Mouse (Mus musculus) ovary, adult 18-20 months (tissue): ENCODE measurements at regions not wholly inside any gene's neighbourhood (a gene's known extent, or its start where the extent isn't known, plus 50 kb on each side); places are given as distances from the start of the nearest gene placed in this dataset.

ENCODE experiments used
- DNase-seq: peaks from one replicate; pipeline ENCODE4 v3.0.0; 2022; ENCODE audit warnings: low spot score, mixed read lengths

DNA sequence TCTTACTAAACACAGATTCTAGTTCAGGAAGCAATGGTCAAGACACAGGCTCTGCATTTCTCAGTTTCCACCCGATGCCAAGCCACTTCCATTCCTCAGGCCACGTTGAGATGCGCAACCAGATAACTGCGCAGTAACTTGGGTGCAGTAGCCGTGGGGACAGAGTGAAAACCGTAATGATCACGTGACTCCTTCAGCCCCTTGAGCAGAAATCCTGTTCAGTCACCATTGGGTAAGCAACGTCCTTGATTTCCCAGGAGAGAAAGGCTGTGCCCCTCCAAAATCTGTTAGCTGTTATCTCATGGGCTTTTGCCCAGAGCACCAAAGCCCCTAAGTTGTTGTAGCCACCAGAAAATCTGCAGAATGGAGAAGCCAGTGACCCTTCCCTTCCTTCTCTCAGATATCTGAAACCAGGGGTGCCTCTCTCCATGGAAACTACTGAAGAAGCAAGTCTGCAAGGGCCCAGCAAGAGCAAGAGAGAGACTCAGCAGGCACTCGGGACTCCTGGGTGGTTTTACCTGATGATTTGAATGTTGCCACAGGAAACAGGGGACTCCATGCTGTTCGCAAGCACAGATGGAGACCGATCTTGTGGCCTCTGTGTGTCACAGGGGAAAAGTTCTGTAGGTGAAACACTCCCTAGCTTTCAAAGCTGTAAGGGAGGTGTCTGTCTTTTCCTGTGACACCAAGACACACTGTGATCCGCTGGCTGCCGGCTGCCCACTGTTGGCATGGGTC is 126.7 kb downstream of the Lmo4 start:
- no peak for DNase-seq

GRCm38 (mm10) chr3:144069979-144070540 is 135.0 kb downstream of the Lmo4 start:
- no peak for DNase-seq

DNA sequence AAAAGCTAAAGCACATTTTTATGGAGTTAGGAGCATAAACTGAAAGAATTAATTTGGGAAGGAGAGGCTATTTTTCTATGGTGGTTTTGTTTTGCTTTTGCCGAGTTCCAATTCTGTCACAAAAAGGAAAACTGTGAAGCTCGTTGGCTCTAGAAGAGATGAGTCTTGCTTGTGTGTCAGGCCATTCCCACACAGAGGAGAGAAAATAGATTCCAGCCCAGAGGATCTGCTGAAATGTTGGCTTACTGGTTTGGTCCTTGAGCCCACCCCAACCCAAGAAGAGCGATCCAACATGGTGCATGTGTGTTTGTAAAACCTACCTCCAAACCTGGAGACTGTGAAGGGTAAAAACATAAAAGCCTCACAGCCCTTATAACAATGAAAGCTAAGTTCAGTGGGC is 138.0 kb downstream of the Lmo4 start:
- no peak for DNase-seq

- no peak for DNase-seq
Observed at GRCm38 (mm10) chr3:144058106-144058505, 146.9 kb downstream of the Lmo4 start.

- no peak for DNase-seq
Observed at GRCm38 (mm10) chr3:144050341-144050740, 154.7 kb downstream of the Lmo4 start.

- DNase-seq = no peak
Observed at GRCm38 (mm10) chr3:144049270-144049669, 155.8 kb downstream of the Lmo4 start.

DNA sequence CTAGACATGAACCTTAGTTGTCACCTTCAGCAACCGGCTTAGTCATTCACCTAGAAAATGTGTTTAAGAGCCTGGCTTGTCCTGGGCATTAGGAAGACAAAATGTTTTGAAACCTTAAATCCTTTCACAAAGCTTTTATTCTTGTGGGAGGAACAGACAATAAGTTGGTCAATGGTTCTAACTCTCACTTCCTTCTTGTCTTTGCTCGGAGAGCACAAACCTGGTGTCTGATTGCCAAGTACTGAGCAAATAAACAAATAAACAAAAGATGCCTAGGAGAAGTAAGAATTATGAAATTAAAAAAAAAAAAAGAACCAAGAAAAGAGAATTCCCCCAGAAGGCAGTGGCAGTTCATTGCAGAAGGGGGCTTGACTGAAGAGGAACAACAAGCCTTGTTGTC is 160.7 kb downstream of the Lmo4 start:
- no peak for DNase-seq

DNA sequence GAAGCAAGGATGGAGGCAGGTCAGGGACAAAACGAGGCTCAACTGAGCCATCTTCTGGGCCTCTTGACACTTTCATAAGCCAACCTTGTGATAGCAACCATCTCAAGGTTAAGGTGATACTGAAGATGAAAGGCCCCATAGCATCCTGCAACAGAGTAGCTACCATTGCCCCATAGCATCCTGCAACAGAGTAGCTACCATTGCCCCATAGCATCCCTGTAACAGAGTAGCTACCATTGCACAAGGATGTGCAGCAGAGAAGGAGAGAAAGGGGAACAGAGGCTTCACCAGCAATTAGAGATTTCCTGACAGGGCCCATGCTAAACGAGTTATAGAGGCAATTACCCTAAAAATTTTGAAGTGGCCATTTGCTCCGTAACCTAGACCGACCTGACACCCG is 163.2 kb downstream of the Lmo4 start:
- no peak for DNase-seq

DNA sequence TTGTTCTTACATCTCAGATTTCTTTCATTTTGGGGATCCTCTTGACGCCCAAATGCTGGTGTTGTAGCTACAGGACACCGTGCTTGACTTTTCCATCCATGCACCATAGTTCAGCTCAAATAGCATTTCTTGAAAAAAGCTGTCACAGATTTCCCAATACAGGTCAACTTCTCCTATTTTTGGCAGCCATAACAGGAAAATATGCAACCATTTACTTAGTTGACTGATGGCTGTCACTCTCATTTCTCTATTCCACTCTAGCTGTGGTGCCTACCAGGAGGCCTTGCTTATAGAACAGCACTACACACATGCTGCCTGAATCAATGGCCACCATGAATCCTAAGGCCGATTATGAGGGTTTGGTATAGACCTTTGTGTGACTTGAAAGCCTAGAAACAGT is 165.5 kb downstream of the Lmo4 start:
- no peak for DNase-seq

DNA sequence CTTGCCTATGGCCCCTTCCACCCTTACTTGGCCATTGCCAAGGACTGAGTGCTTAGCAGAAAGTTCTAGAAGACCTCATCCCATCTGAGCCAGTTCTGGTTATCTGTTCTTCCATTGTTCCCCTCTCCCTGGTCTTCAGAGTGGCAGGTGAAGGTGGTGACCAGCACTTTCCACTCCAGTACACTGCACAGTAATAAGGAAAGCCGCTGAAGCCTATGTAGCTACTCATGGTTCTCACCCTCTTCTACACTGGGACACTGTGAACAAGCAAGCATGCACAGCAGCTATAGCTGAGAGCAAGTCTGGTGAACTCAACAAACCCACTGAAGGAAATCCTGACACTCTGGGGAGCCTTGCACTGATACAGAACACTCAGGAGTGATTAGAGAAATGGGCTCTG is 175.4 kb downstream of the Lmo4 start:
- DNase-seq = no peak

DNA sequence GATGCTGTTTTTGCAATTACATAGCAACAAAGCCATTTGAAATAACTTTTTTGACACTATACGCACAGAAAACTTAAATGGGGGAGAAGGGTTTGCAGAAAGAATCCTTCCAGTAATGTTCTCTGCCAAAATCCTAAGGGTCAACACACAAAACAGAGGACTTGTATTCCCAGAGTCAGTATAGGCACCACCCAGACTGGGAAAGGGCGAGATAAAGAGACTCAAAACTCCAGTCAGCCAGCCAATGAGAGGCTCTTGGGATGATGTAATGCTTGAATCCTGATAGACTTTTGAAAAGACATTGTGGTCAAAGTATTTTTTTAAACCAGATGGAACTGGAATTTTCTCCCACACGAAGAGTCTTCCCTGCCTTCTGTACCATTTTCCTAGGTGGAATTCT is 175.9 kb downstream of the Lmo4 start:
- no peak for DNase-seq

DNA sequence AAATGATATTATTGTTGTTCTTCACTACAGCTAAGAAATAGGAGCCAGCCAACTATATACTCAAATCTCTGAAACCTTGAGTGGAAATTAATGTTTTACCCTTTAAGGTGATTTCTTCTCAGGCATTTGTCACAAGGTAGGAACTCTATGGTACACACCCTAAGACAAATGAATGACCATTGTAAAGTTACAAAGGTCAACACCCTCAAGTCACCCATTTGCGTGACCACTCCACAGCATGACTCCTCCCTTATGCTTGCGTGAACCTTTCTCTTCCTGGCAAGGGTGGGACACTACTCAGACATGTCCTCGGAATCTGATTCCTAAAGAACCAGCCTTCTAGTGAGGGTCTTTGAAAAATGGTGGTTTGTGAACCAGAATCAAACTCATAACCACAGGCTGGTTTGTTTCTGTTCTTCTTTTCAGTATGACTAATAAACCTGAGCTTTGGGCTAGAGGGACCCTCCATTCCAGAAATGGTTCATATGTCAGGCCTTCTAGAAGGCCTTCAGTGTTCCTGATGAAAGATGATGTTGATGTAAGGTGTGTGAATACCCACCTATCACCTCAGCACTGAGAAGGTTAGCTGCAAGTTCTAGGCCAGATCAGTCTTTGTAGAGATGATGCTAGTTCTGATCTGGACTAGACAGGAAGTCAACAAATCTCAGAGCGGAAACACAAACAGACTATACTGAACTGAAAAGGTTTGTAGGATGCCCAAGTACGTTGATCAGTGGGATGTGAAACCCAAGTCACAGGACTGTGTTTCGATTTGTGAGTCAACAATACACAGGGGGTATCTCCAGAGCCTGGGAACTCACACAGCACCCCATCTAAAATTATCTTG is 177.7 kb downstream of the Lmo4 start:
- no peak for DNase-seq

- DNase-seq = no peak
Observed at GRCm38 (mm10) chr3:144025451-144026125, 179.4 kb downstream of the Lmo4 start.

DNA sequence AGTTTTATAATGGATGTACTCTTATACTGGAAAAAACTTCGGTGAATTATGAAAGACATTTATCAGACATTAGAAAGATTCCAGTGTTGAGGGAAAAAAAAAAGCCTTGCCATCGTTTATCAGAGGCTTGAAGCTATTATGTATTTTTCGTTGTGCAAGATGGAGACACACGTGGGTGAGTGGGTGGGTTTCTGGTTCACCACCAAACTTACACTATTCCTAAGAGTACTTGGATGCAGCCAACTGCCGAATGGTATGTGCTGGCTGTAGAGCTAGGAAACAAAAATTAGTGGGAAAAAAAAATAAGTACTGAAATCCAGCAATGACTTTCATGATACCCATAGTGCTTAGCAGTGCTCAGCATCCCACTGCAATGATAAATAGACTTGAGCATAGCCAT is 180.8 kb downstream of the Lmo4 start:
- DNase-seq = no peak

- no peak for DNase-seq
Observed at GRCm38 (mm10) chr3:144023058-144023457, 182.0 kb downstream of the Lmo4 start.

DNA sequence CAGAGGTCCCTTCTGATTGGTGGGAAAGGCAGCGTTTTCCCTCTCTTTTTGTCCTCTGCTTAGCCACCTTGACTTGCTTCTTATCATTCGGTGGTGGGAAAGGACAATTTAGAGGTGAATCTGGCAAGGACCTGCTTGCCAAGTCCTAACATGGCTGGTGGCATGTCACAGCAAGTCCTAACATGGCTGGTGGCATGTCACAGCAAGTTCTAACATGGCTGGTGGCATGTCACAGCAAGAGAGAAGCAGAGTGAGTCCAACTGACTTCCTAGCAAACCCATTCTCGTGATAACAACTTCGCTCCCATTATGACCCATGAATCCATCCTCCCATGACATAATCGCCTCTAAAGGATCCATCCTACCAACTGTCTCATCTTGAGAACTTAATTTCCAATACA is 183.1 kb downstream of the Lmo4 start:
- DNase-seq = no peak

- DNase-seq = no peak
Observed at GRCm38 (mm10) chr3:144020189-144020940, 184.7 kb downstream of the Lmo4 start.

DNA sequence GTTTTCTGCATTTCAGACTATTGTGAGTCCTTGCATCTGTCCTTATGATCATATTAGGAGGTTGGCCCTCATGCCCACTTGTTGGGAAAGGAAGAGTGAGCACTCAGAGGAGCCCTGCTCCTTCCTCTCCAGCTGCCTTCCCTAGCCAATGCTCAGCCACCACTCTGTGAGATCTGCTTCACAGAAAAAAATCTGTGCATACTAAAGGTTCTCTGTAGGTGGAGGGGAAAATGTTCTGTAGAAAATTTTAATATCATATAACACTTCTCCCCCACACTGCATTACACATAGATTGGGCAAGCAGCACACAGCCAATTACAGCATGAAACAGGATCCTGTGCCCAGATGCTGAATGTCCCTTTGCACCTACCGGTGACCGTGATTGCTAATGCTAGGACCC is 185.7 kb downstream of the Lmo4 start:
- DNase-seq = no peak

- DNase-seq = no peak
Observed at GRCm38 (mm10) chr3:144018559-144018958, 186.5 kb downstream of the Lmo4 start.

DNA sequence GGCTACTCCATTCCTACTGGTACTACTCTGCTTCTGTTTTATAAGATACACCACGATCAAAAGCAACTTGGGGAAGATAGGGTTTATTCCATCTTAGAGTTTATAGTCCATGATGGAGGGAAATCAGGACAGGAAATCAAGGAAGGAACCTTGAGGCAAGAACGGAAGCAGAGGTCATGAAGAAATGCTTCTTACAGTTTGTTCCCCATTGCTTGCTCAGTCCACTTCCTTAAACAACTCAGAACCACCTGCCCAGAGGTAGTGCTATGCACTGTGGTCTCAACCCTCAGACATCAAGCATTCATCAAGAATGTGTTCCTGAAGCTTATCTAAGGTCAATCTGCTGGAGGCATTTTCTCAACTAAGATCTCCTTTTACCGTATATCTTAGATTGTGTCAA is 189.8 kb downstream of the Lmo4 start:
- no peak for DNase-seq

DNA sequence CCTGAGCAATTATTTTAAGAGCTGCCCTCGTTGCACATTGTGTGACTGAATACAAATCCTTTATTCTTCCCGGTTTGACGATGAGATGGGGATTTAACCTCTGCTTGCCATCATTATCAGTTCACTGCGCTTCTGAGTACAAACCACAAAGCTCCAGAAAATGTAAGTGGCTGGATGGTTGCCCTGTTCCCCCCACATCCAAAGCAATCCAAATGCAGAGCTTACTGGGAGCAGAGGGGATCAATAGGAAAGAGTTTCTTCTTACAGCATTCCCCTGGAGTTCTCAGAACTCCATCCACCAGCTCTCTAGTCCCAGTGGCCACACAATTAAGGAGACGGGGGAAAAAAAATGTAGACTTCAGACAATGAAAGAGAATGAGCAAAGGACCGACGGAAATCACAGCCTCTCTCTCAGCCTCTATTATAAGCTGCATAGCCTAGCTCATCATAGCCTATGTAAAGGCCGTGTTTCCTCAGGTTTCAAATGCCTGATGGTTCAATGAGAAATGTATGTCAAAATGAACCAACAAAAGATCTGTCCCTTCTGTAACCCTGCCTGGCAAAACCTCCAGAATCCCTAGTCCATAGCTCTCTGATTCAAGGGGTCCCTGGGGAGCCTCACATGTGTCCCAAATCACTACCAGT is 191.4 kb downstream of the Lmo4 start:
- DNase-seq = no peak
